Mouse (Mus musculus) yolk sac, embryonic 10.5 days (tissue): ENCODE measurements around the gene Gm10518.

ENCODE experiments used
- DNase-seq: peaks from one replicate; pipeline ENCODE4 v3.0.0-alpha.2; 2017; ENCODE audit warnings: low spot score

Gm10518 gene

GRCm38 (mm10) chr1:179833596-179833995 is 30.4 kb downstream of the Gm10518 start:
- no peak for DNase-seq

DNA sequence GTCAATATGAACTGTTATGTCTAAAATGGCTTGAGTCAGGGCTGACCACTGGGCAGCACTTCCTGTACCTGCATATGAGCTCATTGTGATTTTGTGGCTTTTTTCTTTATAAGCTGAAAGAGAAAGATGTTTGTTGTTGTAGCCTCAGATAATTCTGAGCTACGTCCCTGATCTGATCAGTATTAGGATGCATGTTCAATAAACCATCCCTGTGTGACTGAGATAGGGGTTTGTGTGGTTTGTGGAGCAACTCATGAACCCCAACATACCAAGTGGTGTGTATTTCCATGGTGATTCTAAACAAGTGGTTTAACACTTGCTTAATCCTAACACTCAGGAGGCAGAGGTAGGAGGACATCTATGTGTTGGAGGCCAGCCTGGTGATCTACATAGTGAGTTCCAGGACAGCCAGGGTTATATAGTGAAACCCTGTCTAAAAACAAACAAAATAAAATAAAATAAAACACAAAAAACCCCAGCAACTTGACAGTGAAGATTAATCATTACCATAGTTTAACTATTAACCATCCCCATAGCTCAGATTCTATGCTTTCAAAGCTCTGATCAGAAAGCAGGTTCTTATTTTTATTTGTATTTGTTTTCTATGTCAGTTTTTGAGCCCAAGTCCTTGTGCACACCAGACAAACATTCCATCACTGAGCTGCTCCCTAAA is 32.7 kb downstream of the Gm10518 start:
- DNase-seq, result no peak

- DNase-seq, result no peak
Observed at GRCm38 (mm10) chr1:179836426-179837404, 33.5 kb downstream of the Gm10518 start.

GRCm38 (mm10) chr1:179842568-179842967 is 39.4 kb downstream of the Gm10518 start:
- DNase-seq, result no peak

DNA sequence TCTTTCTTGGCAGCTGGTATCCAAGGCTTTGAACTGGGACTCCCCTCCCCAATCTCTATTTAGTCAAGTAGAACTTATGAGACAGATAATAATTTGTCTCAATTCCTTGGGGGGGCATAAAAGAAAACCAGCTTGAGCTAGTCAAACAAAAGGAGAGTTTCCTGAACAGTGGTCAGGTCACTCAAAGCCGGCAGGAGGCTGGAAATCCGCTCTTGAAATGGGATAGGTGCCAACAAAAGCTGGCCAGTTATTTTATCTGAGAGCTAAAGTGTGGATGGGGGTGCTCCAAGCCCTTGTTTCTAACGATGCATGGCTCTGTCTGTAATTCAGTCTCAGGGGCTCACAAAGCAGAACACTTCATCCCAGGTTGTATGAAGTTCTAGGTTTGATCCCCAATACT is 40.8 kb downstream of the Gm10518 start:
- DNase-seq, result no peak

DNA sequence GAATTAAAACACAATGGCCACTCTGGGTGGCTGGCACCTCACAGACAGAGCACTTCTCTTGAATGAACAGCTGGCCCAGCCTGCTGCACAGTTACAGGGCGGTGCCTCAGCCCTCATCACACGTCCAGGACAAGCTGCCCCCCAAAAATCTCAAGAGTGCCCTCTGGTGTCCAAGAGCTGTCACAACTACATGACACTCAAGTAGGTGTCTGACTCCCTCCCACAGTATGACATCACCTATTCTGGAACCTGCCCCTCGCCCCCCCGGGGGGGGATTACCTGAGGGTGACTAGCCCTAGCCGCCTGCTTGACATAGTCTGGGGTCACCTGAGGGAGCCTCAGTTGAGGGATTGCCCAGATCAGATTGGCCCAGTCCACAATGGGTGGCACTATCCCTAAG is 41.7 kb downstream of the Gm10518 start:
- peak; percentile 60 for DNase-seq

- DNase-seq, result no peak
Observed at GRCm38 (mm10) chr1:179845832-179846499, 42.8 kb downstream of the Gm10518 start.

- no peak for DNase-seq
Observed at GRCm38 (mm10) chr1:179847173-179847572, 44.0 kb downstream of the Gm10518 start.

DNA sequence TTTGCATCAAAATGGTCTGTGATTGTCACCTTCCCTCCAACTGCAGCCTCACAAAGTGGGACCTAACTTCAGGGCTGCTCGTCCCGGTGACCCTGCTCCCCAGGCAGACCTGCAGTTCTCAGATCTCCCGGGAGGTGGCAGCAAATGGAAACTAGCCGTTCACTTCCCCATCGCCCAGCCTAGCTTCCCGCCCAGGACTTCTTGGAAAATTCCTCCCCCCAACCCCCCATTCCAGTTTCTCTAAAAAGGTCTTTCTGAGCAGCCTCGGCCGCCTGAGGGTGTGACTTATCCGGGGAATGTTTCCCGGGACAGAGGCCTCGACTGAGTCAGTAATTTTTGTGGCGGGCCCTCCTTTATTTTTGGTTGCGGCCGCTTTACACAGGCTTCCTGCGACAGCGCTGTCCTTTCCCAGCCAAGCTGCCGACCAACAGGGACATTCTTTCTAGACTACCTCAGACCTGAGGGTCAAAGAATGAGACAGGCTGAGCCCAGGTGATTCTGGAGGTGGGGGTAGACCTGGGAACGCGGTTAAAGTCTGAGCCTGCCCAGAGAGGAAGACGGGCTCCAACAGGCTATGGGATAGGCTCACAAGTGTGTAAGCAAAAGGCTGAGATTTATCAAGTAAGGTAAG is 44.7 kb downstream of the Gm10518 start:
- DNase-seq, result peak; percentile 88

- DNase-seq, result no peak
Observed at GRCm38 (mm10) chr1:179853421-179853820, 50.2 kb downstream of the Gm10518 start.
